Mouse (Mus musculus): ENCODE measurements at regions not wholly inside any gene's neighbourhood (a gene's known extent, or its start where the extent isn't known, plus 50 kb on each side); places are given as distances from the start of the nearest gene placed in this dataset.

- TF ChIP-seq CTCF (conservative IDR thresholded peaks at IDR 0.05; ENCODE audit: insufficient read depth, insufficient read length, low read depth, low read length) (no peak), POLR2A (IDR thresholded peaks at IDR 0.05; ENCODE audit: low read depth, low read length) (no peak)
These were observed 70.7 kb upstream of the Tmem26 start for GRCm38 (mm10) chr10:68652700-68653099.

Measured in kidney, adult 2 months (tissue).